Mouse (Mus musculus) heart, embryonic 14.5 days (tissue): Measurements from ENCODE around the gene Fgfr2. TPM values are rescaled to one million over a fixed set of nuclear protein-coding genes. Genes with fewer than 3 reads are reported as not detected.

Experiments used
- ATAC-seq: fragments of 200-750 bp; cut with Nextera tagmentation; 2 replicates; pipeline ENCODE4 v1.8.0; 2017; ENCODE audit warnings: low read depth, moderate TSS enrichment; ENCODE audit not compliant: insufficient number of reproducible peaks, insufficient read depth, low FRiP score
- H3K27ac ChIP-seq, 2 experiments: fragments of 200-500 bp in 1 of 2; fragments of 300-500 bp in 1 of 2; sonication (generic) in 1 of 2; replicated peaks in 1 of 2; 2 replicates each; pipeline ENCODE4 v1.5.1; 2012 to 2014; ENCODE audit warnings: low read depth in 2 of 2, low read length in 2 of 2, control low read depth in 1 of 2, mild to moderate bottlenecking in 1 of 2, mixed read lengths in 1 of 2; ENCODE audit not compliant: control insufficient read depth in 1 of 2, insufficient read depth in 1 of 2
- H3K27me3 ChIP-seq: fragments of 300-500 bp; sonication (generic); 2 replicates; pipeline ENCODE4 v1.6.1; 2014; ENCODE audit warnings: mild to moderate bottlenecking, low read length, control low read depth; ENCODE audit not compliant: control insufficient read depth, insufficient read depth
- H3K36me3 ChIP-seq: fragments of 300-500 bp; sonication (generic); 2 replicates; pipeline ENCODE4 v1.6.1; 2014; ENCODE audit warnings: mild to moderate bottlenecking, control low read depth, low read length, mixed read lengths; ENCODE audit not compliant: control insufficient read depth, insufficient read depth
- H3K4me1 ChIP-seq, 2 experiments: fragments of 200-500 bp in 1 of 2; fragments of 300-500 bp in 1 of 2; sonication (generic) in 1 of 2; 2 replicates each; pipeline ENCODE4 v1.6.1; 2012 to 2014; ENCODE audit warnings: low read length in 2 of 2, control low read depth in 1 of 2, mixed read lengths in 1 of 2; ENCODE audit not compliant: control insufficient read depth in 2 of 2, insufficient read depth in 2 of 2
- H3K4me2 ChIP-seq: fragments of 300-500 bp; sonication (generic); 2 replicates; pipeline ENCODE4 v1.6.1; 2014; ENCODE audit warnings: mild to moderate bottlenecking, low read length
- H3K4me3 ChIP-seq, 2 experiments: fragments of 200-500 bp in 1 of 2; fragments of 300-500 bp in 1 of 2; sonication (generic) in 1 of 2; 2 replicates each; pipeline ENCODE4 v1.5.1; 2012 to 2014; ENCODE audit warnings: low read length in 2 of 2, mild to moderate bottlenecking in 2 of 2, control low read depth in 1 of 2, low read depth in 1 of 2, moderate library complexity in 1 of 2; ENCODE audit not compliant: control insufficient read depth in 1 of 2, insufficient read depth in 1 of 2
- H3K9ac ChIP-seq: fragments of 300-500 bp; sonication (generic); 2 replicates; pipeline ENCODE4 v1.6.1; 2014; ENCODE audit warnings: mild to moderate bottlenecking, low read length
- H3K9me3 ChIP-seq: fragments of 300-500 bp; sonication (generic); 2 replicates; pipeline ENCODE4 v1.6.1; 2016; ENCODE audit warnings: low read length, control low read depth; ENCODE audit not compliant: control insufficient read depth
- WGBS: fragments of 180-500 bp; shearing (Covaris S2); extraction: QIAGEN DNeasy Blood & Tissue Kit; methylation state at CpG from one replicate; pipeline ENCODE4 v1.1.7; 2014; 5-methylcytosine and 5-hydroxymethylcytosine counted together
- polyA plus RNA-seq: library from polyadenylated mRNA; unstranded; fragments of >200 nt; fragmentation: Nextera tagmentation; extraction: Ambion mirVana; gene quantifications from 2 replicates; pipeline ENCODE4 v1.2.1, GENCODE M21; 2014

Gene Fgfr2
- polyA plus RNA-seq, 1 experiment from 2014 or later, result 22.4 TPM

- H3K27me3 ChIP-seq, result peaks cover 5% of the 10 kb centered on the region; the same call in 1 of the 2 replicates
- H3K4me3 ChIP-seq, result no peak overlapping the region
- 12% methylated on average over 9 of the region's 9 CpGs for WGBS
- H3K9me3 ChIP-seq, result no peaks in the 10 kb centered on the region
- no peak for ATAC-seq
- H3K27ac ChIP-seq, result no peak overlapping the region
- no peaks in the 10 kb centered on the region for H3K36me3 ChIP-seq
- no peak overlapping the region for H3K9ac ChIP-seq
- no peaks in the 10 kb centered on the region; a peak in 1 of 4 replicates for H3K4me1 ChIP-seq
- H3K4me2 ChIP-seq, result no peak overlapping the region
Measured at GRCm38 (mm10) chr7:131746752-131747151, 1376.4 kb downstream of the Fgfr2 start.

- no peaks in the 10 kb centered on the region for H3K9me3 ChIP-seq
- WGBS, result 65% methylated on average over 8 of the region's 8 CpGs
- H3K9ac ChIP-seq, result no peak overlapping the region
- no peak for ATAC-seq
- H3K27ac ChIP-seq, result no peak overlapping the region
- H3K4me1 ChIP-seq, result no peaks in the 10 kb centered on the region; a peak in 1 of 4 replicates
- H3K27me3 ChIP-seq, result peaks cover 5% of the 10 kb centered on the region; the same call in 1 of the 2 replicates
- H3K4me2 ChIP-seq, result no peak overlapping the region
- H3K4me3 ChIP-seq, result no peak overlapping the region
- H3K36me3 ChIP-seq, result no peaks in the 10 kb centered on the region
Measured at GRCm38 (mm10) chr7:131743193-131743592, 1380.0 kb downstream of the Fgfr2 start.

GRCm38 (mm10) chr7:131722783-131723575 lies 1400.2 kb downstream of the Fgfr2 start:
- 38% methylated on average over 9 of the region's 9 CpGs for WGBS
- H3K27me3 ChIP-seq, result no peaks in the 10 kb centered on the region

DNA sequence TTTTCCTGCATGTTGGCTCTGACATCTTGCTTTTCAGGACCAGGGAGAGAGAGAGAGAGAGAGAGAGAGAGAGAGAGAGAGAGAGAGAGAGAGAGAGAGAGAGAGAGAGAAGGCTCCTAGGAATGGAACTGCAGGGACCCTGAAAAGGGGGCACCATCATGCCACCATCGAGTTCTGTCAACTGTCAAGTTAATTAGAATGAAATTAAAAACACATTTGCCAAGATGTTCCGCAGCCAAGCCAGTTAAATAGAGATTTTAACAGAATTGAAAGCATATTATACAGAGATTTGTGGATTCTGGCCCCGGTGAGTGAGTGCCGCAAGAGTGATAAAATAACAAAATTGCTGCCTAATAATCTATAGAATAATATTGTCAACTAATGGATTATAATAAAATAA lies 1400.8 kb downstream of the Fgfr2 start:
- Histone ChIP-seq H3K4me2 (no peak overlapping the region), H3K9ac (no peak overlapping the region), H3K4me3 (no peak overlapping the region), H3K9me3 (no peaks in the 10 kb centered on the region), H3K4me1 (no peaks in the 10 kb centered on the region), H3K27ac (no peak overlapping the region), H3K27me3 (no peaks in the 10 kb centered on the region), H3K36me3 (no peaks in the 10 kb centered on the region)
- 68% methylated on average over 4 of the region's 4 CpGs for WGBS
- no peak for ATAC-seq

More at GRCm38 (mm10) chr7:131722783-131723575, 1400.2 kb downstream of the Fgfr2 start:
- no peak overlapping the region for H3K9ac ChIP-seq
- no peaks in the 10 kb centered on the region for H3K36me3 ChIP-seq
- no peak for ATAC-seq
- no peak overlapping the region for H3K4me3 ChIP-seq
- H3K4me2 ChIP-seq, result no peak overlapping the region
- H3K4me1 ChIP-seq, result no peaks in the 10 kb centered on the region
- H3K27ac ChIP-seq, result no peak overlapping the region
- no peaks in the 10 kb centered on the region for H3K9me3 ChIP-seq

DNA sequence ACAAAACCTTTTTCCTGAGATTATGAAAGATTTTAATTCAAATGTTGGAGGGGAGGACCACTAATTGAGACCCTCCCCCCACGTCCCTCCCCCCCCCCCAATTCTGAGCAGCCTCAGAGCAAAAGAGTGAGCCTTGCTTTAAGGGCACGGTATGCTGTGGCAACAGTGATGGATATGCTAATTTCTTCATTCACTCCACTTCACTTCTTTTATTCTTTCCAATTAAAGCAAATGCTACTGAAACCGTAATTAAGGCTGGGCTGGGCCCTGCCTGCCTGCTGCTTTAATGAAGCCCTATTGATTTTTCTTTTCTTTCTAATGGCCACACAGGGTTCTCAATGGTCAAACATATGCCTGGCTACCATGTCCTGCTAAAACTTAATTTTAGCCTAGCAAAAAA lies 1404.9 kb downstream of the Fgfr2 start:
- Histone ChIP-seq H3K9ac (no peak overlapping the region), H3K36me3 (no peaks in the 10 kb centered on the region), H3K27ac (no peak overlapping the region), H3K27me3 (no peaks in the 10 kb centered on the region), H3K4me3 (no peak overlapping the region), H3K9me3 (no peaks in the 10 kb centered on the region), H3K4me2 (no peak overlapping the region), H3K4me1 (no peaks in the 10 kb centered on the region)
- 56% methylated on average over 3 of the region's 3 CpGs for WGBS
- no peak for ATAC-seq

DNA sequence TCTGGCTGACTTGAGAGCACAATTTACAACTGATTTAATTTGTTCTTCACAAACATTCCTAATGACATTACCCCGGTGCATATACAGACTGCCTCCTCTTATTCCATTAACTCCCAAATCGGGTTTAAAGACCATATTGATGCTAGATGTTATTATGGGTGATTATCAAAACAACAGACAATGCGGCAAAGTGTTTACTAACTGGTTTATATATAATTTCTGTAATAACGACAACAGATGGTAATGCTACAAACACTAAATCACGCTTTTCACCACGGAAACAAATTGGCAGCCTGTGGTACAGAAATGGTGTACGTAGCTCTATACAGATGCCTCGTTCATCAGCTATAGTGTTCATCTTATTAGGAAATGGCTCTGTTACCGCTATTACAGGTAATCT lies 1410.1 kb downstream of the Fgfr2 start:
- Histone ChIP-seq H3K4me1 (no peaks in the 10 kb centered on the region), H3K4me3 (no peak overlapping the region), H3K4me2 (no peak overlapping the region), H3K27ac (no peak overlapping the region), H3K9ac (no peak overlapping the region), H3K27me3 (no peaks in the 10 kb centered on the region), H3K36me3 (no peaks in the 10 kb centered on the region), H3K9me3 (no peaks in the 10 kb centered on the region)
- WGBS, result 86% methylated on average over 9 of the region's 9 CpGs
- no peak for ATAC-seq

GRCm38 (mm10) chr7:131696889-131697288 lies 1426.3 kb downstream of the Fgfr2 start:
- Histone ChIP-seq H3K9ac (no peak overlapping the region), H3K4me1 (no peaks in the 10 kb centered on the region), H3K9me3 (no peaks in the 10 kb centered on the region), H3K27me3 (no peaks in the 10 kb centered on the region), H3K36me3 (no peaks in the 10 kb centered on the region), H3K27ac (no peak overlapping the region), H3K4me3 (no peak overlapping the region), H3K4me2 (no peak overlapping the region)
- 22% methylated on average over 3 of the region's 3 CpGs for WGBS
- ATAC-seq, result no peak

- Histone ChIP-seq H3K36me3 (no peaks in the 10 kb centered on the region), H3K4me1 (no peaks in the 10 kb centered on the region), H3K27ac (no peak overlapping the region), H3K9me3 (no peaks in the 10 kb centered on the region), H3K9ac (no peak overlapping the region), H3K27me3 (no peaks in the 10 kb centered on the region), H3K4me3 (no peak overlapping the region), H3K4me2 (no peak overlapping the region)
- ATAC-seq, result no peak
- WGBS, result 77% methylated on average over 1 of the region's 1 CpGs
Measured at GRCm38 (mm10) chr7:131687324-131687723, 1435.8 kb downstream of the Fgfr2 start.
